Mouse (Mus musculus): ENCODE measurements around the gene Fam222b. TPM values are rescaled to one million over a fixed set of nuclear protein-coding genes. Genes with fewer than 3 reads are reported as not detected.
"Not testable (repeated sequence)": the region's sequence is repeated elsewhere in the genome, so short reads cannot be mapped to it uniquely, and the experiment has no call there.

Gene Fam222b
- polyA plus RNA-seq, 1 experiment from 2014 or later = 20.5 TPM

DNA sequence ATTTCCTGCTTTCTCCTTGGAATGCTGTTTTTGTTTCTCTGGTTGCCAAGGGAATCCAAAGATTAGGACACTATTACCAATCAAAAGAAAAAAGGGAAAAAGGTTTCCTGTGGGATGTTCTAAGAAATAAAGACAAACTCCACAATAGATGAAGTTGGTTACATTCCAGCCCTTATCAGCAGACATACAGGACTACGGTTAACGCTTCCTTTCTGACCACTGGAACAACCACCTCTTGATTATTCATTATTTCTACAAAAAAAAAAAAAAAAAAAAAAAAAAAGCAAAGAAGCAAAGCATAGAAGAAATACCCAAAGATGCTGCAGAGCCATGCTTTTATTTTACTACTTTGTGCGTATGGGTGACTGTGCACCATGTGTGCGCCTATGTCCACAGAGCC, 28.4 kb downstream of the Fam222b start:
- Histone ChIP-seq H3K4me2 (replicated peaks) (no peak overlapping the region), H3K9me3 (no peaks in the 10 kb centered on the region), H3K27me3 (no peaks in the 10 kb centered on the region), H3K36me3 (no peaks in the 10 kb centered on the region), H3K4me3 (no peak overlapping the region), H3K27ac (replicated peaks) (no peak overlapping the region), H3K9ac (replicated peaks) (no peak overlapping the region), H3K4me1 (peaks cover 23% of the 10 kb centered on the region)
- WGBS = 94% methylated on average over 4 of the region's 4 CpGs
- ATAC-seq (replicated peaks) = no peak

GRCm38 (mm10) chr11:78123782-78124181, 29.3 kb downstream of the Fam222b start:
- no peaks in the 10 kb centered on the region for H3K9me3 ChIP-seq
- no peak for ATAC-seq (replicated peaks)

DNA sequence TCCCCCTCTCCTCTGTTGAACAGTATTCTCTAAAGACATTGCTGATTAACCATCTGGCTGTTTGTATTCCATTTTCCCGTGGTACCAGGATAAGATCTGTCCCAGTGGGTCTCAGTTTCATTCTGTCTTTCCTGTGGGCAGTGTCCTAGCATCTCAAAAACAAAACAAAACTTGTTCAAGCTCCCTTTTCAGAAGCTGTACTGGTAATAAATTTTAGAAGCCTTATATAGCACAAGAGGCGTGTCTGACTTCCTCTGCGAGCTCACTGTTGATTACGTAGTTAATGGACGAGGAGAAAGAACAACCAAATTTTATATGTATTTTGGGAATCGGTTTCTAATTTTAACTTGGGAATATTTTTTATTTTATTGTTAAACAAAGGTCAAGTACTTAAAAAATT, 31.2 kb downstream of the Fam222b start:
- Histone ChIP-seq H3K27me3 (no peaks in the 10 kb centered on the region), H3K9ac (replicated peaks) (no peak overlapping the region), H3K36me3 (no peaks in the 10 kb centered on the region), H3K4me2 (replicated peaks) (no peak overlapping the region), H3K4me3 (no peak overlapping the region), H3K27ac (replicated peaks) (no peak overlapping the region), H3K9me3 (no peaks in the 10 kb centered on the region), H3K4me1 (peaks cover 19% of the 10 kb centered on the region)
- ATAC-seq (replicated peaks) = no peak
- WGBS = 80% methylated on average over 6 of the region's 6 CpGs

More at GRCm38 (mm10) chr11:78123782-78124181, 29.3 kb downstream of the Fam222b start:
- Histone ChIP-seq H3K36me3 (no peaks in the 10 kb centered on the region), H3K4me1 (peaks cover 20% of the 10 kb centered on the region), H3K4me2 (replicated peaks) (no peak overlapping the region), H3K4me3 (no peak overlapping the region), H3K9ac (replicated peaks) (no peak overlapping the region), H3K27me3 (no peaks in the 10 kb centered on the region), H3K27ac (replicated peaks) (no peak overlapping the region)

DNA sequence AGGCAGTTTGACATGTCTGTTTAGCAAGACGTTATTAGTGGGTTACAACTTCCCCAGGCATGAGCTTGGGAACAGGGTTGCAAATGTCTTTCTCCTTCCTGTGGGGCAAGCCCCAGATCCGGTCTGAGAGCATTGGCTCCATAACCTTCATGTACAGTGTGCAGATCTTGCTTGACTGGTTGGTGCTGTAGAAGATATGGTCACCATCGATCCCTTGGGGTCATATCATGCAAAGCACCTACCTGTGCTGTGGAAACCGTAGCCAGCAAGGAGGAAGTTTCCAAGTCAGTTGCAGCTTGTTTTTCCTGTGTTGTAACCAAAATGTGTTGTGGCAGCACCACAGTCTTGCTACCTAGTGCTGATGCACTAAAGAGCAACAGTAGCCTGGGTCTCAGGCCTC, 32.3 kb downstream of the Fam222b start:
- 88% methylated on average over 4 of the region's 4 CpGs for WGBS
- Histone ChIP-seq H3K4me1 (peaks cover 12% of the 10 kb centered on the region), H3K36me3 (no peaks in the 10 kb centered on the region), H3K27me3 (no peaks in the 10 kb centered on the region), H3K9me3 (no peaks in the 10 kb centered on the region), H3K4me3 (no peak overlapping the region), H3K27ac (replicated peaks) (no peak overlapping the region), H3K4me2 (replicated peaks) (no peak overlapping the region), H3K9ac (replicated peaks) (no peak overlapping the region)
- ATAC-seq (replicated peaks) = no peak

DNA sequence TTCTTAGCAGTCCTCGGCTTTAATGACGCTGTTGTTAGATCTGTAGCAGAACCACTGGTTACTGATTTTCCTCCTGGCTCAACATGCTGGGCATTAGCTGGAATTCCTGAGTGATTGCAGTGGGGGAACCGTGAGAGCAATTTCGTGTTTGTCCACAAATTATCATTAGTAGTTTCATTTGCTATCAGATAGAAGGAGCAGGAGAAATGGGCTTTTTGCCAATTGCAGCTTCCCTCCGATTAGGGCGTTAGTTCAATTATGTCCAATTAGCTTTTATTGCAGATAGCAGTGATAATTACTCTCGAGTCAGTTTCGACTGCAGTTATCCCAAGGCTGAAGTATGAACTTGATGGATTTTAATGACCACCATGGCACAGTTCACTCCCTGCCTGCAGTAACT, 35.0 kb downstream of the Fam222b start:
- Histone ChIP-seq H3K9me3 (no peaks in the 10 kb centered on the region), H3K27ac (replicated peaks) (no peak overlapping the region), H3K4me3 (no peak overlapping the region), H3K9ac (replicated peaks) (no peak overlapping the region), H3K27me3 (no peaks in the 10 kb centered on the region), H3K4me1 (peaks cover 12% of the 10 kb centered on the region), H3K36me3 (no peaks in the 10 kb centered on the region), H3K4me2 (replicated peaks) (no peak overlapping the region)
- ATAC-seq (replicated peaks) = no peak
- 32% methylated on average over 8 of the region's 8 CpGs for WGBS

DNA sequence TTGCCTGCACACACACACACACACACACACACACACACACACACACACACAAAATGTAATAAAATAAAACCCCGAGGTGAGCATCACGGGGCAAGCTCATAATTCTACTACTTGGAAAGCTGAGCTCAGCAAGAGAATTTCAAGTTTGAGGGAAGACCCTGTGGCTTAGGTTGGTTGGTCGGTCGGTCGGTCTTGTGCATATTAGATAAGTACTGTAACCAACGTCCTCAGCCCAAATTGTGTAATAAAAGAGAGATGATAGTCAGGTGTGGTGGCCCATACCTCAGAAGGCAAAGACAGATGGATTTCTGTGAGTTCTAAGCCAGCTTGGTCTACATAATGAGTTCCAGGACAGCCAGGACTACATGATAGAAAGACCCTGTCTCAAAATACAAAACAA, 39.5 kb downstream of the Fam222b start:
- H3K27ac ChIP-seq (replicated peaks) = no peak overlapping the region
- no peak for ATAC-seq (replicated peaks)
- no peaks in the 10 kb centered on the region for H3K36me3 ChIP-seq
- H3K9me3 ChIP-seq = no peaks in the 10 kb centered on the region
- WGBS = 93% methylated on average over 6 of the region's 6 CpGs
- no peak overlapping the region for H3K4me3 ChIP-seq
- peaks cover 7% of the 10 kb centered on the region for H3K4me1 ChIP-seq
- H3K9ac ChIP-seq (replicated peaks) = no peak overlapping the region
- H3K27me3 ChIP-seq = no peaks in the 10 kb centered on the region
- no peak overlapping the region for H3K4me2 ChIP-seq (replicated peaks)

DNA sequence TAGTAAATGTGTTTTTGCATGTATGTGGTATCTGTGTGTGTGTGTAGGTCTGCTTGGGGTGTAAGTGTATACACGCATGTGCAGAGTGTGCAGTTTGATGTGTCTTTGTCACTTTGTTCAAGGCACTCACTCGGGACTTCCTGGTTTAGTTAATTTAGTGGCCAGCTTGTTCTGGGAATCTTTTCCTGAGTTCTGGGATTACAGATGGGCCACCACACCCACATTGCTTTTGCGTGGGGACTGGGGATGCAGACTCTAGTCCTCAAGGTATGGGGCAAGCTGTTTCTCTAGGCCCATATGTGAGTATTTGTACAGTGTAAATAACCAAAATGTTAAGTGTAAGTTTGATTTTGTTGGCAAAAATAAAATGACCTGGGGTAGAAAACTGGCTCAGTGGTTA, 39.9 kb downstream of the Fam222b start:
- Histone ChIP-seq H3K9ac (replicated peaks) (no peak overlapping the region), H3K27ac (replicated peaks) (no peak overlapping the region), H3K9me3 (no peaks in the 10 kb centered on the region), H3K27me3 (no peaks in the 10 kb centered on the region), H3K4me1 (peaks cover 4% of the 10 kb centered on the region), H3K4me3 (no peak overlapping the region), H3K4me2 (replicated peaks) (no peak overlapping the region), H3K36me3 (no peaks in the 10 kb centered on the region)
- no peak for ATAC-seq (replicated peaks)
- 82% methylated on average over 3 of the region's 3 CpGs for WGBS

- not testable (repeated sequence) for H3K36me3 ChIP-seq; H3K4me2 ChIP-seq (replicated peaks); H3K9ac ChIP-seq (replicated peaks); H3K9me3 ChIP-seq; H3K27ac ChIP-seq (replicated peaks); H3K4me1 ChIP-seq; H3K27me3 ChIP-seq; H3K4me3 ChIP-seq; ATAC-seq (replicated peaks)
- WGBS = 93% methylated on average over 7 of the region's 7 CpGs
Measured at GRCm38 (mm10) chr11:78135314-78135713, 40.9 kb downstream of the Fam222b start.

- H3K27ac ChIP-seq (replicated peaks) = no peak overlapping the region
- 89% methylated on average over 1 of the region's 1 CpGs for WGBS
- ATAC-seq (replicated peaks) = no peak
- H3K4me2 ChIP-seq (replicated peaks) = no peak overlapping the region
- H3K9me3 ChIP-seq = no peaks in the 10 kb centered on the region
- H3K9ac ChIP-seq (replicated peaks) = no peak overlapping the region
- no peak overlapping the region for H3K4me3 ChIP-seq
- no peaks in the 10 kb centered on the region for H3K36me3 ChIP-seq
- H3K4me1 ChIP-seq = no peaks in the 10 kb centered on the region
- no peaks in the 10 kb centered on the region for H3K27me3 ChIP-seq
Measured at GRCm38 (mm10) chr11:78136132-78136531, 41.7 kb downstream of the Fam222b start.

- no peaks in the 10 kb centered on the region for H3K36me3 ChIP-seq
- no peak for ATAC-seq (replicated peaks)
Measured at GRCm38 (mm10) chr11:78137584-78137983, 43.1 kb downstream of the Fam222b start.

DNA sequence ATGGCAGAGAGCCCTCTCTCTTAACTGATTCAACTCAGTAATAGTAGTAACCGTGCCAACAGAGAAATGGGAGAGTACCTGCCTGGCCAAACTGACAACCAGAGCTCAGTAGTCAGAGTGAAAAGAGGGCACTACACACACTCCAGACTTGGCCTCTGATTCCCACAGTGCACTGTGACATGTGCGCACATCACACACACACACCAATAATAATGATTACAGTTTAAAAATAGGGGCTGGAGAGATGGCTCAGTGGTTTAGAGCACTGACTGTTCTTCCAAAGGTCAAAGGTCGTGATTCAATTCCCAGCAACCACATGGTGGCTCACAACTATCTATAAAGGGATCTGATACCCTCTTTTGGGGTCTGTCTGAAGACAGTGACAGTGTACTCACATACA, 43.6 kb downstream of the Fam222b start:
- 94% methylated on average over 3 of the region's 3 CpGs for WGBS
- H3K36me3 ChIP-seq = peaks cover 2% of the 10 kb centered on the region; the same call in 1 of the 2 replicates
- H3K9ac ChIP-seq (replicated peaks) = no peak overlapping the region
- no peaks in the 10 kb centered on the region for H3K27me3 ChIP-seq
- H3K4me2 ChIP-seq (replicated peaks) = no peak overlapping the region
- no peak for ATAC-seq (replicated peaks)
- H3K27ac ChIP-seq (replicated peaks) = no peak overlapping the region
- no peaks in the 10 kb centered on the region for H3K9me3 ChIP-seq
- no peak overlapping the region for H3K4me3 ChIP-seq
- no peaks in the 10 kb centered on the region for H3K4me1 ChIP-seq

More at GRCm38 (mm10) chr11:78137584-78137983, 43.1 kb downstream of the Fam222b start:
- Histone ChIP-seq H3K9ac (replicated peaks) (no peak overlapping the region), H3K4me2 (replicated peaks) (no peak overlapping the region), H3K27ac (replicated peaks) (no peak overlapping the region), H3K4me1 (no peaks in the 10 kb centered on the region), H3K27me3 (no peaks in the 10 kb centered on the region), H3K9me3 (no peaks in the 10 kb centered on the region), H3K4me3 (no peak overlapping the region)
- 67% methylated on average over 4 of the region's 4 CpGs for WGBS

DNA sequence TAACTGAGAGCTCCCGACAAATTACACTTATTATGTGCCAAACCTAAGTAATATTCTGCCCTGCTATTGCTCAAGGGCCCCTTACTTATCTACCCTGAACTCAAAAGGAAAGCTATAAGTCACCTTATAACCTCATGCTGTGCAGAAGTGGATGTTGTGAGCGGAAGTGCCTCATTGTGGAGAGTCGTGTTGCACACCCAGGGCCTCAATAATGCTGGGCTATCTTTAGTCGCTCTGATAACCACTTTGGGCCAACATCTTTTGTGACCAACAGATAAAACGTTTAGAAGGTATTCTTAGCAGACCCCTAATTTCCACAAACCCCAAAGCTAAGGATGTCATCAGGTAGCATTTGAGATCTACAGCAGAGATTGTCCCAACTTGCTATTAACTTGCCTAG, 46.2 kb downstream of the Fam222b start:
- Histone ChIP-seq H3K27me3 (no peaks in the 10 kb centered on the region), H3K36me3 (peaks cover 28% of the 10 kb centered on the region), H3K9me3 (no peaks in the 10 kb centered on the region), H3K4me1 (no peaks in the 10 kb centered on the region), H3K4me2 (replicated peaks) (no peak overlapping the region), H3K27ac (replicated peaks) (no peak overlapping the region), H3K4me3 (no peak overlapping the region), H3K9ac (replicated peaks) (no peak overlapping the region)
- ATAC-seq (replicated peaks) = no peak
- WGBS = 89% methylated on average over 5 of the region's 5 CpGs

DNA sequence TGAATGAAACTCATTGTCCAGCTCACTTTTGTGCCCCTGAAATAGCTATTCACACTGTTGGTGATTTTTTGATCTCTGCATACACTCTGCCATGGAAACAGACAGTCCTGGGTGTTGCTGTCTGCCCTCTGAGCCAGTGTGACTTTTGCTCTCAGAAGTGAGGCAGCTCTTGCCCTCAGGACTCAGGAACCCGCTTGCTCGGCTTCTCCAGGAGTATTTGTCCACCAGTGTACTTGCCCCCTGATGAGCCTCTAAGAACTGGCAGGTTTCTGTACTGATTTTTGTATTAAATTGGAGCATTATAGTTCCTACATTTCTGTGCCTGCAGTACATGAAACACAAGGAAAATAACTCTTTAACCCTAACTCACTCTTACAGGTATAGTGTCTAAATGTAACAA, 49.1 kb downstream of the Fam222b start:
- H3K9ac ChIP-seq (replicated peaks) = no peak overlapping the region
- no peaks in the 10 kb centered on the region for H3K27me3 ChIP-seq
- no peaks in the 10 kb centered on the region for H3K4me1 ChIP-seq
- H3K9me3 ChIP-seq = no peaks in the 10 kb centered on the region
- no peak overlapping the region for H3K4me2 ChIP-seq (replicated peaks)
- peaks cover 39% of the 10 kb centered on the region for H3K36me3 ChIP-seq
- WGBS = 84% methylated on average over 2 of the region's 2 CpGs
- no peak for ATAC-seq (replicated peaks)
- no peak overlapping the region for H3K27ac ChIP-seq (replicated peaks)
- H3K4me3 ChIP-seq = no peak overlapping the region
